Comparison of ENCODE assay signal across 15 mouse cellular contexts in the genomic region with DNA sequence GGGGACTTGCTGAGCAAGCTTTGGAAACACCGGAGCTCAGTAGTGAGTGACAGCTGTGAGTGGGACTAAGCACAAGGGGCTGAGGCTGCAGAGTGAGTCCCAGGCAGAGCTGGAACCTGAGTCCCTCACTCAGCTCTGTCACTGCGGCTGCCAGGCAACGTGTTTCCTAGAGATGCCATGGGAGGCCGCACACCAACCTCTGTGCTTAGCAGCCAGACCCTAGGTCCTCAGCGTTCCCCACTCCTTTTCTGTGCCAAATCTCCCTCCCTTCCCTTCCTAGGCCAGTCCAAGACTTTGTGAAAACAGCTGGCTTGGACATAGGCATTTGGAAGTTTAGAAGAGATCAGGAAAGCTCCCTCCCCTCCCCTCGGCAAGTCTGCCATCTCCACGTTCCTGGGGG.
DNase-seq lines count a peak whose midpoint lies in the region; ATAC-seq lines count a peak whose summit lies in the region.
"Had no signal": no experiment of that assay in that cellular context is flagged by ENCODE, and none has a peak within 500 bp of the region (broad histone marks: within the 10 kb centered on the region; RNA-seq: fewer than 3 reads in every experiment).

No protein-coding gene starts in this region.

- H3K9ac ChIP-seq in hindbrain, embryonic 11.5 days (ENCODE audit: low read depth, low read length), result no peak overlapping the region
- H3K9ac ChIP-seq in intestine, embryonic 16.5 days (ENCODE audit: low read depth, low read length), result no peak overlapping the region
- H3K9ac ChIP-seq in stomach, embryonic 16.5 days (ENCODE audit: low read length), result no peak overlapping the region
- H3K9ac ChIP-seq: embryonic facial prominence, embryonic 13.5 days; liver, embryonic 14.5 days had no signal

- ATAC-seq in hindbrain, embryonic 11.5 days (ENCODE audit: low FRiP score), result no peak
- ATAC-seq in intestine, embryonic 16.5 days, result 0 out of 2 replicates have a peak, but pooled peaks have one; percentile 40
- ATAC-seq in stomach, embryonic 16.5 days (ENCODE audit: insufficient read depth, low FRiP score), result peak; percentile 69; the same call in 1 of the 2 replicates

- 39% methylated on average over 7 of the region's 7 CpGs for WGBS in hindbrain, embryonic 10.5 days
- 55% methylated on average over 7 of the region's 7 CpGs for WGBS in hindbrain, embryonic 11.5 days
- WGBS in intestine, embryonic 16.5 days, result 44% methylated on average over 7 of the region's 7 CpGs
- 28% methylated on average over 7 of the region's 7 CpGs for WGBS in stomach, embryonic 16.5 days

- H3K4me3 ChIP-seq in hindbrain, embryonic 10.5 days, result no peak overlapping the region
- H3K4me3 ChIP-seq in hindbrain, embryonic 11.5 days (ENCODE audit: low read depth, low read length), result no peak overlapping the region
- no peak overlapping the region for H3K4me3 ChIP-seq in intestine, embryonic 16.5 days (ENCODE audit: low read length)
- H3K4me3 ChIP-seq in stomach, embryonic 16.5 days (replicated peaks; ENCODE audit: low read length), result no peak overlapping the region
- H3K4me3 ChIP-seq: embryonic facial prominence, embryonic 13.5 days; myocyte had no signal

- H3K4me2 ChIP-seq in hindbrain, embryonic 11.5 days (replicated peaks; ENCODE audit: low read depth, low read length), result no peak overlapping the region
- H3K4me2 ChIP-seq in intestine, embryonic 16.5 days (ENCODE audit: low read depth, low read length), result no peak overlapping the region
- no peak overlapping the region for H3K4me2 ChIP-seq in stomach, embryonic 16.5 days (ENCODE audit: low read depth, low read length)
- H3K4me2 ChIP-seq: embryonic facial prominence, embryonic 13.5 days had no signal

- H3K36me3 ChIP-seq in hindbrain, embryonic 10.5 days, result no peaks in the 10 kb centered on the region
- no peaks in the 10 kb centered on the region for H3K36me3 ChIP-seq in hindbrain, embryonic 11.5 days (ENCODE audit: control insufficient read depth, insufficient read depth, low read length)
- no peaks in the 10 kb centered on the region for H3K36me3 ChIP-seq in intestine, embryonic 16.5 days (ENCODE audit: control insufficient read depth, insufficient read depth, low read length)
- H3K36me3 ChIP-seq in stomach, embryonic 16.5 days (ENCODE audit: control insufficient read depth, insufficient read depth, low read length), result no peaks in the 10 kb centered on the region
- H3K36me3 ChIP-seq: embryonic facial prominence, embryonic 13.5 days had no signal

- DNase-seq in hindbrain, embryonic 10.5 days (ENCODE audit: low spot score), result no peak
- no peak for DNase-seq in hindbrain, embryonic 11.5 days (ENCODE audit: low spot score)
- DNase-seq in testis, postnatal 14 days (ENCODE audit: low spot score), result peak; percentile 33
- no peak for DNase-seq in testis, postnatal 10 days (ENCODE audit: low spot score)
- no peak for DNase-seq in thymus, postnatal 4 days
- DNase-seq in adrenal gland, postnatal 25 days, result no peak
- DNase-seq: adrenal gland, postnatal 36 days; cerebellum, adult 9-10 months; thymus, adult 2 months had no signal

- peaks cover 4% of the 10 kb centered on the region; the same call in 1 of the 2 replicates for H3K27me3 ChIP-seq in hindbrain, embryonic 10.5 days (ENCODE audit: insufficient read depth, poor library complexity, severe bottlenecking)
- H3K27me3 ChIP-seq in hindbrain, embryonic 11.5 days (ENCODE audit: control insufficient read depth, insufficient read depth, low read length), result no peaks in the 10 kb centered on the region
- H3K27me3 ChIP-seq in intestine, embryonic 16.5 days (replicated peaks; ENCODE audit: control insufficient read depth, insufficient read depth, low read length), result no peaks in the 10 kb centered on the region
- no peaks in the 10 kb centered on the region for H3K27me3 ChIP-seq in stomach, embryonic 16.5 days (ENCODE audit: control insufficient read depth, insufficient read depth, low read length)
- H3K27me3 ChIP-seq: CH12.LX; embryonic facial prominence, embryonic 13.5 days had no signal

- H3K27ac ChIP-seq in hindbrain, embryonic 10.5 days, result peak overlapping the region; percentile 37; the same call in 1 of the 2 replicates
- no peak overlapping the region for H3K27ac ChIP-seq in hindbrain, embryonic 11.5 days (ENCODE audit: low read depth, low read length)
- no peak overlapping the region for H3K27ac ChIP-seq in intestine, embryonic 16.5 days (ENCODE audit: low read length)
- H3K27ac ChIP-seq in stomach, embryonic 16.5 days (ENCODE audit: low read length), result peak overlapping the region; percentile 52
- H3K27ac ChIP-seq: embryonic facial prominence, embryonic 13.5 days; liver, embryonic 14.5 days had no signal

- H3K4me1 ChIP-seq in hindbrain, embryonic 10.5 days (replicated peaks), result peaks cover 31% of the 10 kb centered on the region
- H3K4me1 ChIP-seq in hindbrain, embryonic 11.5 days (replicated peaks; ENCODE audit: control insufficient read depth, insufficient read depth, low read length), result no peaks in the 10 kb centered on the region
- H3K4me1 ChIP-seq in intestine, embryonic 16.5 days (ENCODE audit: control insufficient read depth, insufficient read depth, low read length), result 0 out of 2 replicates have a peak, but pooled peaks cover 4% of the 10 kb centered on the region
- H3K4me1 ChIP-seq in stomach, embryonic 16.5 days (ENCODE audit: control insufficient read depth, insufficient read depth, low read length), result peaks cover 13% of the 10 kb centered on the region; the same call in 1 of the 2 replicates

- H3K9me3 ChIP-seq in hindbrain, embryonic 10.5 days, result no peaks in the 10 kb centered on the region
- H3K9me3 ChIP-seq in hindbrain, embryonic 11.5 days (ENCODE audit: control insufficient read depth, low read length), result no peaks in the 10 kb centered on the region
- no peaks in the 10 kb centered on the region for H3K9me3 ChIP-seq in intestine, embryonic 16.5 days (ENCODE audit: control insufficient read depth, low read length)
- no peaks in the 10 kb centered on the region for H3K9me3 ChIP-seq in stomach, embryonic 16.5 days (replicated peaks; ENCODE audit: control insufficient read depth, low read length)
- H3K9me3 ChIP-seq: embryonic facial prominence, embryonic 13.5 days had no signal

Comparison
In these comparisons a context has a peak if more than half of its experiments do, and no peak if none do; other contexts are left out.
1. H3K27ac ChIP-seq: peak in hindbrain, embryonic 10.5 days (single experiment) and stomach, embryonic 16.5 days (single experiment); none in hindbrain, embryonic 11.5 days (single experiment) and intestine, embryonic 16.5 days (single experiment).